Mouse (Mus musculus): ENCODE data around the gene Ripk1. TPM values are rescaled to one million over a fixed set of nuclear protein-coding genes. Genes with fewer than 3 reads are reported as not detected.

Gene Ripk1
- polyA plus RNA-seq, 1 experiment from 2014 or later: 24.3 TPM

GRCm38 (mm10) chr13:34076561-34077491 lies 74.7 kb downstream of the Ripk1 start:
- Histone ChIP-seq H3K4me2 (replicated peaks; ENCODE audit: low read depth, low read length) (peak overlapping the region; percentile 78), H3K36me3 (ENCODE audit: control insufficient read depth, insufficient read depth, low read length) (peaks cover 3% of the 10 kb centered on the region; the same call in 1 of the 2 replicates), H3K4me3 (ENCODE audit: low read depth, low read length) (peak overlapping the region; percentile 79), H3K27ac (ENCODE audit: low read length) (peak overlapping the region; percentile 44; the same call in 1 of the 2 replicates), H3K27me3 (ENCODE audit: control insufficient read depth, insufficient read depth, low read length) (no peaks in the 10 kb centered on the region), H3K4me1 (ENCODE audit: control insufficient read depth, insufficient read depth, low read length) (peaks cover 9% of the 10 kb centered on the region; the same call in 1 of the 2 replicates), H3K9me3 (ENCODE audit: control insufficient read depth, low read depth, low read length) (no peaks in the 10 kb centered on the region), H3K9ac (replicated peaks; ENCODE audit: low read depth, low read length) (peak overlapping the region; percentile 63)
- peak; percentile 50; the same call in 1 of the 2 replicates for ATAC-seq (ENCODE audit: insufficient number of reproducible peaks, insufficient read depth, low FRiP score, low read depth)
- 25% methylated on average over 20 of the region's 20 CpGs for WGBS

GRCm38 (mm10) chr13:34077492-34078271 lies 75.5 kb downstream of the Ripk1 start, which contains the start of gene Tubb2a:
Gene Tubb2a (minus strand): TSS chr13:34078007.
- Histone ChIP-seq H3K27ac (ENCODE audit: low read length) (peak within 1 kb of the TSS; percentile 44; the same call in 1 of the 2 replicates), H3K9me3 (ENCODE audit: control insufficient read depth, low read depth, low read length) (no peaks in the 10 kb centered on the region), H3K4me1 (ENCODE audit: control insufficient read depth, insufficient read depth, low read length) (peaks cover 9% of the 10 kb centered on the region; the same call in 1 of the 2 replicates), H3K36me3 (ENCODE audit: control insufficient read depth, insufficient read depth, low read length) (peaks cover 3% of the 10 kb centered on the region; the same call in 1 of the 2 replicates), H3K4me2 (replicated peaks; ENCODE audit: low read depth, low read length) (peak within 1 kb of the TSS; percentile 78), H3K9ac (replicated peaks; ENCODE audit: low read depth, low read length) (peak within 1 kb of the TSS; percentile 63), H3K27me3 (ENCODE audit: control insufficient read depth, insufficient read depth, low read length) (no peaks in the 10 kb centered on the region), H3K4me3 (ENCODE audit: low read depth, low read length) (peak within 1 kb of the TSS; percentile 79)
- WGBS: 1% methylated on average over 45 of the region's 45 CpGs
- ATAC-seq (ENCODE audit: insufficient number of reproducible peaks, insufficient read depth, low FRiP score, low read depth): peak; percentile 90

GRCm38 (mm10) chr13:34078500-34079280 lies 76.5 kb downstream of the Ripk1 start:
- H3K9ac ChIP-seq (replicated peaks; ENCODE audit: low read depth, low read length): no peak overlapping the region
- no peak overlapping the region for H3K27ac ChIP-seq (ENCODE audit: low read length)
- no peaks in the 10 kb centered on the region for H3K9me3 ChIP-seq (ENCODE audit: control insufficient read depth, low read depth, low read length)
- H3K4me1 ChIP-seq (ENCODE audit: control insufficient read depth, insufficient read depth, low read length): peaks cover 9% of the 10 kb centered on the region; the same call in 1 of the 2 replicates
- 40% methylated on average over 16 of the region's 16 CpGs for WGBS
- peaks cover 3% of the 10 kb centered on the region; the same call in 1 of the 2 replicates for H3K36me3 ChIP-seq (ENCODE audit: control insufficient read depth, insufficient read depth, low read length)
- H3K4me3 ChIP-seq (ENCODE audit: low read depth, low read length): peak overlapping the region; percentile 79; the same call in 1 of the 2 replicates
- peak; percentile 11; the same call in 1 of the 2 replicates for ATAC-seq (ENCODE audit: insufficient number of reproducible peaks, insufficient read depth, low FRiP score, low read depth)
- H3K27me3 ChIP-seq (ENCODE audit: control insufficient read depth, insufficient read depth, low read length): no peaks in the 10 kb centered on the region
- H3K4me2 ChIP-seq (replicated peaks; ENCODE audit: low read depth, low read length): peak overlapping the region; percentile 78

GRCm38 (mm10) chr13:34079801-34080200 lies 77.6 kb downstream of the Ripk1 start:
- Histone ChIP-seq H3K4me2 (replicated peaks; ENCODE audit: low read depth, low read length) (no peak overlapping the region), H3K27ac (ENCODE audit: low read length) (no peak overlapping the region), H3K4me1 (ENCODE audit: control insufficient read depth, insufficient read depth, low read length) (peaks cover 9% of the 10 kb centered on the region; the same call in 1 of the 2 replicates), H3K9ac (replicated peaks; ENCODE audit: low read depth, low read length) (no peak overlapping the region), H3K4me3 (ENCODE audit: low read depth, low read length) (no peak overlapping the region), H3K27me3 (ENCODE audit: control insufficient read depth, insufficient read depth, low read length) (no peaks in the 10 kb centered on the region), H3K36me3 (ENCODE audit: control insufficient read depth, insufficient read depth, low read length) (peaks cover 3% of the 10 kb centered on the region; the same call in 1 of the 2 replicates), H3K9me3 (ENCODE audit: control insufficient read depth, low read depth, low read length) (no peaks in the 10 kb centered on the region)
- WGBS: 71% methylated on average over 3 of the region's 3 CpGs
- no peak for ATAC-seq (ENCODE audit: insufficient number of reproducible peaks, insufficient read depth, low FRiP score, low read depth)

GRCm38 (mm10) chr13:34081926-34082325 lies 79.8 kb downstream of the Ripk1 start:
- H3K27ac ChIP-seq (ENCODE audit: low read length): no peak overlapping the region
- no peaks in the 10 kb centered on the region for H3K27me3 ChIP-seq (ENCODE audit: control insufficient read depth, insufficient read depth, low read length)
- H3K4me1 ChIP-seq (ENCODE audit: control insufficient read depth, insufficient read depth, low read length): peaks cover 5% of the 10 kb centered on the region; the same call in 1 of the 2 replicates
- 69% methylated on average over 4 of the region's 4 CpGs for WGBS
- H3K36me3 ChIP-seq (ENCODE audit: control insufficient read depth, insufficient read depth, low read length): no peaks in the 10 kb centered on the region
- H3K9ac ChIP-seq (replicated peaks; ENCODE audit: low read depth, low read length): no peak overlapping the region
- no peak overlapping the region for H3K4me3 ChIP-seq (ENCODE audit: low read depth, low read length)
- no peak for ATAC-seq (ENCODE audit: insufficient number of reproducible peaks, insufficient read depth, low FRiP score, low read depth)
- H3K9me3 ChIP-seq (ENCODE audit: control insufficient read depth, low read depth, low read length): no peaks in the 10 kb centered on the region
- H3K4me2 ChIP-seq (replicated peaks; ENCODE audit: low read depth, low read length): no peak overlapping the region

GRCm38 (mm10) chr13:34084026-34084750 lies 82.0 kb downstream of the Ripk1 start:
- Histone ChIP-seq H3K4me1 (ENCODE audit: control insufficient read depth, insufficient read depth, low read length) (peaks cover 4% of the 10 kb centered on the region; the same call in 1 of the 2 replicates), H3K4me2 (replicated peaks; ENCODE audit: low read depth, low read length) (no peak overlapping the region), H3K27ac (ENCODE audit: low read length) (no peak overlapping the region), H3K9ac (replicated peaks; ENCODE audit: low read depth, low read length) (no peak overlapping the region), H3K27me3 (ENCODE audit: control insufficient read depth, insufficient read depth, low read length) (no peaks in the 10 kb centered on the region), H3K4me3 (ENCODE audit: low read depth, low read length) (no peak overlapping the region), H3K9me3 (ENCODE audit: control insufficient read depth, low read depth, low read length) (no peaks in the 10 kb centered on the region), H3K36me3 (ENCODE audit: control insufficient read depth, insufficient read depth, low read length) (no peaks in the 10 kb centered on the region)
- no peak for ATAC-seq (ENCODE audit: insufficient number of reproducible peaks, insufficient read depth, low FRiP score, low read depth)
- WGBS: 48% methylated on average over 9 of the region's 9 CpGs

Data from stomach, embryonic 14.5 days (tissue).